Mouse (Mus musculus) layer of hippocampus, adult 2 months (tissue): Measurements from ENCODE around the gene Evl. TPM values are rescaled to one million over a fixed set of nuclear protein-coding genes. Genes with fewer than 3 reads are reported as not detected.

Source experiments
- DNase-seq, 2 experiments: peaks; one replicate each; pipeline ENCODE4 v3.0.0; 2022; ENCODE audit warnings: low spot score in 2 of 2
- H3K27ac ChIP-seq: fragments of 200-600 bp; 2 replicates; pipeline ENCODE4 v1.8.1; 2022
- H3K4me3 ChIP-seq: fragments of 200-600 bp; 2 replicates; pipeline ENCODE4 v1.8.1; 2022; ENCODE audit warnings: mild to moderate bottlenecking
- CTCF ChIP-seq: fragments of 200-600 bp; conservative IDR thresholded peaks from 2 replicates; pipeline ENCODE4 v1.8.1; 2022; ENCODE audit warnings: antibody characterized with exemption, mild to moderate bottlenecking, moderate library complexity
- total RNA-seq, 2 experiments: library from RNA; stranded (reverse); gene quantifications; 2 replicates each; pipeline ENCODE4 v1.2.3; 2021

Evl gene
- total RNA-seq, 2 experiments from 2014 or later: 194 to 199 TPM

GRCm38 (mm10) chr12:108551731-108552130 lies 2.8 kb upstream of the Evl start:
- no peak for TF ChIP-seq CTCF
- H3K4me3 ChIP-seq: no peak overlapping the region

GRCm38 (mm10) chr12:108553079-108553478 lies 1.4 kb upstream of the Evl start:
- DNase-seq: no peak
- TF ChIP-seq CTCF: no peak
- Histone ChIP-seq H3K27ac (no peak overlapping the region), H3K4me3 (no peak overlapping the region)

More at GRCm38 (mm10) chr12:108551731-108552130, 2.8 kb upstream of the Evl start:
- no peak overlapping the region for H3K27ac ChIP-seq
- no peak for DNase-seq

GRCm38 (mm10) chr12:108554861-108555556 lies 489 bp downstream of the Evl start:
- H3K4me3 ChIP-seq: peak overlapping the region; percentile 58
- no peak for TF ChIP-seq CTCF
- DNase-seq: peak in 1 of 2 experiments; percentile 48
- H3K27ac ChIP-seq: peak overlapping the region; percentile 90

GRCm38 (mm10) chr12:108558194-108558593 lies 3.7 kb downstream of the Evl start:
- Histone ChIP-seq H3K27ac (no peak overlapping the region), H3K4me3 (no peak overlapping the region)

GRCm38 (mm10) chr12:108563238-108563637 lies 8.7 kb downstream of the Evl start:
- TF ChIP-seq CTCF: peak; percentile 87
- Histone ChIP-seq H3K27ac (no peak overlapping the region), H3K4me3 (no peak overlapping the region)

More at GRCm38 (mm10) chr12:108558194-108558593, 3.7 kb downstream of the Evl start:
- DNase-seq: no peak
- peak; percentile 43 for TF ChIP-seq CTCF

GRCm38 (mm10) chr12:108564910-108565506 lies 10.5 kb downstream of the Evl start:
- no peak overlapping the region for H3K4me3 ChIP-seq
- H3K27ac ChIP-seq: no peak overlapping the region
- TF ChIP-seq CTCF: no peak
- DNase-seq: no peak

More at GRCm38 (mm10) chr12:108563238-108563637, 8.7 kb downstream of the Evl start:
- no peak for DNase-seq

- peak in 1 of 2 experiments; percentile 16 for DNase-seq
Observed at GRCm38 (mm10) chr12:108579156-108579871, 24.8 kb downstream of the Evl start.

GRCm38 (mm10) chr12:108583775-108584174 lies 29.3 kb downstream of the Evl start:
- Histone ChIP-seq H3K4me3 (no peak overlapping the region), H3K27ac (no peak overlapping the region)
- no peak for TF ChIP-seq CTCF
- peak in 1 of 2 experiments; percentile 18 for DNase-seq

More at GRCm38 (mm10) chr12:108579156-108579871, 24.8 kb downstream of the Evl start:
- Histone ChIP-seq H3K4me3 (no peak overlapping the region), H3K27ac (no peak overlapping the region)
- TF ChIP-seq CTCF: no peak

- no peak for DNase-seq
- no peak for TF ChIP-seq CTCF
- no peak overlapping the region for H3K27ac ChIP-seq
Observed at GRCm38 (mm10) chr12:108590131-108590530, 35.6 kb downstream of the Evl start.

GRCm38 (mm10) chr12:108591586-108591985 lies 37.1 kb downstream of the Evl start:
- TF ChIP-seq CTCF: no peak
- DNase-seq: no peak
- Histone ChIP-seq H3K4me3 (no peak overlapping the region), H3K27ac (no peak overlapping the region)

More at GRCm38 (mm10) chr12:108590131-108590530, 35.6 kb downstream of the Evl start:
- no peak overlapping the region for H3K4me3 ChIP-seq

GRCm38 (mm10) chr12:108592866-108593265 lies 38.3 kb downstream of the Evl start:
- Histone ChIP-seq H3K27ac (no peak overlapping the region), H3K4me3 (no peak overlapping the region)
- TF ChIP-seq CTCF: no peak
- no peak for DNase-seq

- no peak overlapping the region for H3K4me3 ChIP-seq
- no peak for TF ChIP-seq CTCF
- no peak overlapping the region for H3K27ac ChIP-seq
- DNase-seq: no peak
Observed at GRCm38 (mm10) chr12:108600864-108601263, 46.3 kb downstream of the Evl start.

- Histone ChIP-seq H3K27ac (no peak overlapping the region), H3K4me3 (no peak overlapping the region)
- peak; percentile 12 to 42 for DNase-seq
- TF ChIP-seq CTCF: no peak
Observed at GRCm38 (mm10) chr12:108601326-108601725, 46.8 kb downstream of the Evl start.
